Mouse (Mus musculus) MEL (cell line): Measurements from ENCODE around the gene Vmn1r49.

ENCODE experiments used
- CHD2 ChIP-seq: IDR thresholded peaks from 2 replicates; pipeline ENCODE4 v1.6.1; 2011; ENCODE audit warnings: low read length, improper control_type of control experiment
- CTCF ChIP-seq, 3 experiments: IDR thresholded peaks in 2 of 3; conservative IDR thresholded peaks in 1 of 3; 2 replicates each; pipeline ENCODE4 v1.5.1; 2011 to 2012; ENCODE audit warnings: low read length in 3 of 3, low read depth in 2 of 3, mild to moderate bottlenecking in 2 of 3, improper control_type of control experiment in 1 of 3, inconsistent platforms in 1 of 3, mixed read lengths in 1 of 3, moderate library complexity in 1 of 3; ENCODE audit not compliant: control insufficient read depth in 1 of 3, insufficient read depth in 1 of 3, poor library complexity in 1 of 3, severe bottlenecking in 1 of 3
- ELF1 ChIP-seq: IDR thresholded peaks from 2 replicates; pipeline ENCODE4 v1.6.1; 2014; ENCODE audit warnings: low read depth, mild to moderate bottlenecking, inconsistent platforms, low read length, improper control_type of control experiment, moderate library complexity
- EP300 ChIP-seq, 2 experiments: IDR thresholded peaks; 2 replicates each; pipeline ENCODE4 v1.6.1; 2011; ENCODE audit warnings: improper control_type of control experiment in 2 of 2, low read length in 2 of 2, low read depth in 1 of 2, mild to moderate bottlenecking in 1 of 2
- GATA1 ChIP-seq: IDR thresholded peaks from 2 replicates; pipeline ENCODE4 v1.6.1; 2011; ENCODE audit warnings: low read depth, low read length, improper control_type of control experiment
- MAZ ChIP-seq: IDR thresholded peaks from 2 replicates; pipeline ENCODE4 v1.6.1; 2012; ENCODE audit warnings: low read depth, mild to moderate bottlenecking, inconsistent platforms, low read length, improper control_type of control experiment
- NELFE ChIP-seq: IDR thresholded peaks from 2 replicates; pipeline ENCODE4 v1.6.1; 2011; ENCODE audit warnings: low read depth, low read length, improper control_type of control experiment
- POLR2A ChIP-seq, 2 experiments: IDR thresholded peaks; 2 replicates each; pipeline ENCODE4 v1.6.1; 2011 to 2012; ENCODE audit warnings: low read length in 2 of 2, mild to moderate bottlenecking in 2 of 2, control low read depth in 1 of 2, improper control_type of control experiment in 1 of 2, low read depth in 1 of 2, moderate library complexity in 1 of 2; ENCODE audit not compliant: control insufficient read depth in 1 of 2, insufficient read depth in 1 of 2, poor library complexity in 1 of 2
- RCOR1 ChIP-seq: IDR thresholded peaks from 2 replicates; pipeline ENCODE4 v1.6.1; 2012; ENCODE audit warnings: low read depth, mild to moderate bottlenecking, inconsistent platforms, low read length, improper control_type of control experiment
- SMC3 ChIP-seq: IDR thresholded peaks from 2 replicates; pipeline ENCODE4 v1.6.1; 2011; ENCODE audit warnings: low read depth, low read length, improper control_type of control experiment
- TAL1 ChIP-seq: IDR thresholded peaks from 2 replicates; pipeline ENCODE4 v1.6.1; 2012; ENCODE audit warnings: mild to moderate bottlenecking, inconsistent platforms, low read length, moderate library complexity, mixed read lengths
- TCF12 ChIP-seq: IDR thresholded peaks from 2 replicates; pipeline ENCODE4 v1.6.1; 2014; ENCODE audit warnings: low read depth, mild to moderate bottlenecking, inconsistent platforms, low read length, improper control_type of control experiment, moderate library complexity
- ZKSCAN1 ChIP-seq: IDR thresholded peaks from 2 replicates; pipeline ENCODE4 v1.6.1; 2012; ENCODE audit warnings: low read depth, mild to moderate bottlenecking, inconsistent platforms, low read length, improper control_type of control experiment, moderate library complexity
- ZMIZ1 ChIP-seq: IDR thresholded peaks from 2 replicates; pipeline ENCODE4 v1.6.1; 2012; ENCODE audit warnings: low read depth, mild to moderate bottlenecking, inconsistent platforms, low read length, improper control_type of control experiment, moderate library complexity

DNA sequence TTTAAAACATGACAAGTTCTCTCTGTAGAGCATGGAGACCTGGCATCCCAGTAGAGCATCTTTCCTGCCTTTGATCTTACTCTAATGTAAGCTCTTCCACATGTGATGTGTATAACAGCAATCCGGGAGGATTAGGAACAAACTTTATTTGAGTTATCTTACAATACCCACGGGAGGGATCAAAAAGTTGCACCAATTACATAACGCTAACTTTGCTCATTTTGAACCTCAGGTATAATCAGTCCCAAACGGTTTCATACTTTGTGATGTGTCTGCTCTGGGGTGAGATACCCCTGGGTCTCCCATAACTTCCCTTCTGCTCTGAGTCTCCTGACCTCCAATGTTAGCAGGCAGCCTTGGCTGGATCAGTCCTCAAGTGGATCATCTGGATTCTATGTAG lies at the start of gene Vmn1r49:
- no peak for TF ChIP-seq GATA1
- no peak for TF ChIP-seq ELF1
- TF ChIP-seq CTCF (IDR thresholded peaks at IDR 0.05 in 2 of 3, conservative IDR thresholded peaks at IDR 0.05 in 1 of 3; ENCODE audit: control insufficient read depth in 1 of 3, insufficient read depth in 1 of 3, low read depth in 2 of 3, low read length in 3 of 3, poor library complexity in 1 of 3, severe bottlenecking in 1 of 3), result no peak
- no peak for TF ChIP-seq ZKSCAN1
- no peak for TF ChIP-seq EP300 (IDR thresholded peaks at IDR 0.05; ENCODE audit: low read depth in 1 of 2, low read length in 2 of 2)
- TF ChIP-seq TAL1, result no peak
- no peak for TF ChIP-seq RCOR1
- TF ChIP-seq SMC3, result no peak
- TF ChIP-seq ZMIZ1, result no peak
- TF ChIP-seq POLR2A (IDR thresholded peaks at IDR 0.05; ENCODE audit: control insufficient read depth in 1 of 2, insufficient read depth in 1 of 2, low read depth in 1 of 2, low read length in 2 of 2, poor library complexity in 1 of 2), result no peak
- TF ChIP-seq NELFE, result no peak
- no peak for TF ChIP-seq MAZ
- no peak for TF ChIP-seq TCF12
- TF ChIP-seq CHD2, result no peak
